Mouse (Mus musculus) cerebellum, adult 9-11 months (tissue): ENCODE measurements at regions not wholly inside any gene's neighbourhood (a gene's known extent, or its start where the extent isn't known, plus 50 kb on each side); places are given as distances from the start of the nearest gene placed in this dataset.
"Not testable (repeated sequence)": the region's sequence is repeated elsewhere in the genome, so short reads cannot be mapped to it uniquely, and the experiment has no call there.

ENCODE experiments used
- DNase-seq: peaks from one replicate; pipeline ENCODE4 v3.0.0; 2022

GRCm38 (mm10) chr5:97831421-97831820 lies 199.4 kb downstream of the Antxr2 start:
- no peak for DNase-seq

GRCm38 (mm10) chr5:97817485-97817884 lies 213.4 kb downstream of the Antxr2 start:
- DNase-seq: no peak

- DNase-seq: no peak
Measured at GRCm38 (mm10) chr5:97815357-97815756, 215.5 kb downstream of the Antxr2 start.

- no peak for DNase-seq
Measured at GRCm38 (mm10) chr5:97814700-97815099, 216.1 kb downstream of the Antxr2 start.

- DNase-seq: no peak
Measured at GRCm38 (mm10) chr5:97812611-97813350, 218.1 kb downstream of the Antxr2 start.

GRCm38 (mm10) chr5:97809007-97809406 lies 221.8 kb downstream of the Antxr2 start:
- no peak for DNase-seq

GRCm38 (mm10) chr5:97807171-97807570 lies 223.7 kb downstream of the Antxr2 start:
- DNase-seq: no peak

GRCm38 (mm10) chr5:97806754-97807153 lies 224.1 kb downstream of the Antxr2 start:
- DNase-seq: no peak

- DNase-seq: no peak
Measured at GRCm38 (mm10) chr5:97800017-97800416, 230.8 kb downstream of the Antxr2 start.

- DNase-seq: no peak
Measured at GRCm38 (mm10) chr5:97788175-97788574, 242.7 kb downstream of the Antxr2 start.

GRCm38 (mm10) chr5:97787001-97787400 lies 243.8 kb downstream of the Antxr2 start:
- DNase-seq: no peak

GRCm38 (mm10) chr5:97775100-97775499 lies 255.7 kb downstream of the Antxr2 start:
- DNase-seq: not testable (repeated sequence)

GRCm38 (mm10) chr5:97773451-97773850 lies 257.4 kb downstream of the Antxr2 start:
- not testable (repeated sequence) for DNase-seq

- no peak for DNase-seq
Measured at GRCm38 (mm10) chr5:97737339-97737738, 280.5 kb upstream of the Gk2 start.

- DNase-seq: no peak
Measured at GRCm38 (mm10) chr5:97730920-97731319, 274.1 kb upstream of the Gk2 start.

- not testable (repeated sequence) for DNase-seq
Measured at GRCm38 (mm10) chr5:97719364-97719763, 262.5 kb upstream of the Gk2 start.

GRCm38 (mm10) chr5:97705270-97705669 lies 248.4 kb upstream of the Gk2 start:
- peak; percentile 50 for DNase-seq

GRCm38 (mm10) chr5:97700507-97700906 lies 243.7 kb upstream of the Gk2 start:
- no peak for DNase-seq

- DNase-seq: peak; percentile 44
Measured at GRCm38 (mm10) chr5:97697581-97698134, 240.8 kb upstream of the Gk2 start.

GRCm38 (mm10) chr5:97693333-97693940 lies 236.6 kb upstream of the Gk2 start:
- DNase-seq: no peak

GRCm38 (mm10) chr5:97685443-97685842 lies 228.6 kb upstream of the Gk2 start:
- no peak for DNase-seq

GRCm38 (mm10) chr5:97684592-97685258 lies 227.9 kb upstream of the Gk2 start:
- no peak for DNase-seq

- no peak for DNase-seq
Measured at GRCm38 (mm10) chr5:97669726-97670125, 212.9 kb upstream of the Gk2 start.
